Mouse (Mus musculus): ENCODE data around the gene Aen.

Gene Aen

GRCm38 (mm10) chr7:78893917-78894316, 1.7 kb upstream of the Aen start:
- DNase-seq (ENCODE audit: low spot score in 2 of 2), result no peak

- DNase-seq (ENCODE audit: low spot score in 2 of 2), result no peak
Observed at GRCm38 (mm10) chr7:78895021-78895652, 517 bp upstream of the Aen start.

GRCm38 (mm10) chr7:78897567-78897966, 1.9 kb downstream of the Aen start:
- no peak for DNase-seq (ENCODE audit: low spot score in 2 of 2)

- no peak for DNase-seq (ENCODE audit: low spot score in 2 of 2)
Observed at GRCm38 (mm10) chr7:78903174-78903870, 7.7 kb downstream of the Aen start.

GRCm38 (mm10) chr7:78904175-78904574, 8.5 kb downstream of the Aen start:
- no peak for DNase-seq (ENCODE audit: low spot score in 2 of 2)

GRCm38 (mm10) chr7:78909026-78909425, 13.4 kb downstream of the Aen start:
- DNase-seq (ENCODE audit: low spot score in 2 of 2), result no peak

- peak in 1 of 2 experiments; percentile 56 for DNase-seq (ENCODE audit: low spot score in 2 of 2)
Observed at GRCm38 (mm10) chr7:78910336-78911098, 14.9 kb downstream of the Aen start.

GRCm38 (mm10) chr7:78911209-78911608, 15.6 kb downstream of the Aen start:
- DNase-seq (ENCODE audit: low spot score in 2 of 2), result no peak

GRCm38 (mm10) chr7:78912253-78912973, 16.8 kb downstream of the Aen start:
- DNase-seq (ENCODE audit: low spot score in 2 of 2), result peak; percentile 50 to 79

- DNase-seq (ENCODE audit: low spot score in 2 of 2), result no peak
Observed at GRCm38 (mm10) chr7:78912974-78913474, 17.4 kb downstream of the Aen start, which contains the start of gene Isg20. TSS of gene Isg20 (plus strand) at chr7:78913424.

GRCm38 (mm10) chr7:78913649-78914544, 18.2 kb downstream of the Aen start:
- peak; percentile 88 to 91 for DNase-seq (ENCODE audit: low spot score in 2 of 2)

GRCm38 (mm10) chr7:78914545-78914845, 18.8 kb downstream of the Aen start:
- no peak for DNase-seq (ENCODE audit: low spot score in 2 of 2)

GRCm38 (mm10) chr7:78914896-78915510, 19.3 kb downstream of the Aen start:
- DNase-seq (ENCODE audit: low spot score in 2 of 2), result peak; percentile 71 to 80

- no peak for DNase-seq (ENCODE audit: low spot score in 2 of 2)
Observed at GRCm38 (mm10) chr7:78918686-78919085, 23.0 kb downstream of the Aen start.

GRCm38 (mm10) chr7:78922506-78922905, 26.9 kb downstream of the Aen start:
- no peak for DNase-seq (ENCODE audit: low spot score in 2 of 2)

- peak; percentile 74 to 85 for DNase-seq (ENCODE audit: low spot score in 2 of 2)
Observed at GRCm38 (mm10) chr7:78924300-78924699, 28.6 kb downstream of the Aen start.

GRCm38 (mm10) chr7:78924796-78925195, 29.1 kb downstream of the Aen start:
- no peak for DNase-seq (ENCODE audit: low spot score in 2 of 2)

GRCm38 (mm10) chr7:78925680-78926079, 30.0 kb downstream of the Aen start:
- DNase-seq (ENCODE audit: low spot score in 2 of 2), result no peak

GRCm38 (mm10) chr7:78926156-78926555, 30.5 kb downstream of the Aen start:
- DNase-seq (ENCODE audit: low spot score in 2 of 2), result no peak

GRCm38 (mm10) chr7:78927266-78927665, 31.6 kb downstream of the Aen start:
- DNase-seq (ENCODE audit: low spot score in 2 of 2), result no peak
